Mouse (Mus musculus) CH12.LX (cell line): Measurements from ENCODE around the gene Sap30. TPM values are rescaled to one million over a fixed set of nuclear protein-coding genes. Genes with fewer than 3 reads are reported as not detected.
"Not testable (repeated sequence)": the region's sequence is repeated elsewhere in the genome, so short reads cannot be mapped to it uniquely, and the experiment has no call there.

ENCODE experiments used
- DNase-seq: peaks from one replicate; pipeline ENCODE4 v3.0.0-alpha.2; 2013; ENCODE audit errors: extremely low read depth
- H3K27ac ChIP-seq: 2 replicates; pipeline ENCODE4 v1.5.1; 2012; ENCODE audit warnings: low read depth, mild to moderate bottlenecking, control low read depth, moderate library complexity; ENCODE audit not compliant: insufficient read depth
- H3K27me3 ChIP-seq: replicated peaks from 2 replicates; pipeline ENCODE3; 2012; ENCODE audit warnings: inconsistent platforms
- H3K36me3 ChIP-seq, 2 experiments: replicated peaks in 1 of 2; 2 replicates each; pipeline versions ENCODE3 to v1.6.1; 2012; ENCODE audit warnings: inconsistent platforms in 1 of 2, low read length in 1 of 2, mild to moderate bottlenecking in 1 of 2, mixed read lengths in 1 of 2, moderate library complexity in 1 of 2; ENCODE audit not compliant: control insufficient read depth in 1 of 2, insufficient read depth in 1 of 2
- H3K4me1 ChIP-seq, 2 experiments: 2 replicates each; pipeline ENCODE4 v1.6.1; 2012; ENCODE audit warnings: inconsistent platforms in 1 of 2, moderate library complexity in 1 of 2; ENCODE audit not compliant: insufficient read depth in 2 of 2, control insufficient read depth in 1 of 2
- H3K4me2 ChIP-seq: 2 replicates; pipeline ENCODE4 v1.6.1; 2012; ENCODE audit warnings: low read depth, mild to moderate bottlenecking, control low read depth; ENCODE audit not compliant: poor library complexity, insufficient read depth, severe bottlenecking
- H3K4me3 ChIP-seq, 3 experiments: fragments of 150-350 bp in 1 of 3; sonication (generic) in 1 of 3; replicated peaks in 1 of 3; 2 replicates each; pipeline versions ENCODE3 to v1.5.1; 2011 to 2012; ENCODE audit warnings: low read depth in 2 of 3, low read length in 2 of 3, mild to moderate bottlenecking in 2 of 3, moderate library complexity in 2 of 3, control low read depth in 1 of 3, improper control_type of control experiment in 1 of 3, inconsistent platforms in 1 of 3, mixed read lengths in 1 of 3; ENCODE audit not compliant: poor library complexity in 1 of 3
- H3K79me2 ChIP-seq: replicated peaks from 2 replicates; pipeline ENCODE4 v1.6.1; 2012; ENCODE audit warnings: mild to moderate bottlenecking, moderate library complexity; ENCODE audit not compliant: control insufficient read depth, poor library complexity, insufficient read depth, severe bottlenecking; ENCODE audit errors: extremely low read depth
- H3K9ac ChIP-seq: 2 replicates; pipeline ENCODE4 v1.6.1; 2012; ENCODE audit warnings: low read depth, mild to moderate bottlenecking, control low read depth, moderate library complexity; ENCODE audit not compliant: insufficient read depth
- H3K9me3 ChIP-seq: replicated peaks from 2 replicates; pipeline ENCODE3; 2012; ENCODE audit warnings: low read length, inconsistent platforms, mixed read lengths
- CHD1 ChIP-seq: IDR thresholded peaks from 2 replicates; pipeline ENCODE4 v1.6.1; 2012; ENCODE audit warnings: low read depth, low read length, improper control_type of control experiment, inconsistent platforms
- CHD2 ChIP-seq: IDR thresholded peaks from 2 replicates; pipeline ENCODE4 v1.6.1; 2011; ENCODE audit warnings: low read length, improper control_type of control experiment
- CTCF ChIP-seq, 2 experiments: IDR thresholded peaks in 1 of 2; conservative IDR thresholded peaks in 1 of 2; 2 replicates each; pipeline ENCODE4 v1.5.1; 2011 to 2012; ENCODE audit warnings: low read depth in 2 of 2, low read length in 2 of 2, improper control_type of control experiment in 1 of 2, inconsistent platforms in 1 of 2, mild to moderate bottlenecking in 1 of 2, moderate library complexity in 1 of 2
- E2F4 ChIP-seq: IDR thresholded peaks from 2 replicates; pipeline ENCODE4 v1.6.1; 2011; ENCODE audit warnings: low read depth, low read length, improper control_type of control experiment; ENCODE audit not compliant: insufficient replicate concordance
- ELF1 ChIP-seq: IDR thresholded peaks from 2 replicates; pipeline ENCODE4 v1.6.1; 2014; ENCODE audit warnings: low read depth, mild to moderate bottlenecking, inconsistent platforms, low read length, improper control_type of control experiment
- EP300 ChIP-seq: IDR thresholded peaks from 2 replicates; pipeline ENCODE4 v1.6.1; 2011; ENCODE audit warnings: low read length, improper control_type of control experiment
- IRF4 ChIP-seq: IDR thresholded peaks from 2 replicates; pipeline ENCODE4 v1.6.1; 2014; ENCODE audit warnings: low read depth, mild to moderate bottlenecking, inconsistent platforms, low read length, improper control_type of control experiment
- JUN ChIP-seq: IDR thresholded peaks from 2 replicates; pipeline ENCODE4 v1.6.1; 2011; ENCODE audit warnings: low read depth, mild to moderate bottlenecking, low read length, improper control_type of control experiment, moderate library complexity; ENCODE audit not compliant: insufficient read depth
- MYC ChIP-seq: IDR thresholded peaks from 2 replicates; pipeline ENCODE4 v1.6.1; 2011; ENCODE audit warnings: low read depth, mild to moderate bottlenecking, improper control_type of control experiment, low read length
- NELFE ChIP-seq: IDR thresholded peaks from 2 replicates; pipeline ENCODE4 v1.6.1; 2011; ENCODE audit warnings: low read depth, low read length, improper control_type of control experiment
- NRF1 ChIP-seq: IDR thresholded peaks from 2 replicates; pipeline ENCODE4 v1.6.1; 2014; ENCODE audit warnings: low read depth, mild to moderate bottlenecking, inconsistent platforms, low read length, improper control_type of control experiment, moderate library complexity
- POLR2A ChIP-seq: IDR thresholded peaks from 2 replicates; pipeline ENCODE4 v1.6.1; 2011; ENCODE audit warnings: low read depth, mild to moderate bottlenecking, improper control_type of control experiment, low read length
- RAD21 ChIP-seq: IDR thresholded peaks from 2 replicates; pipeline ENCODE4 v1.6.1; 2011; ENCODE audit warnings: low read depth, mild to moderate bottlenecking, low read length, improper control_type of control experiment, moderate library complexity
- RCOR1 ChIP-seq: conservative IDR thresholded peaks from 2 replicates; pipeline ENCODE4 v1.6.1; 2012; ENCODE audit warnings: low read depth, mild to moderate bottlenecking, inconsistent platforms, low read length, improper control_type of control experiment
- SIN3A ChIP-seq: IDR thresholded peaks from 2 replicates; pipeline ENCODE4 v1.6.1; 2012; ENCODE audit warnings: low read length, improper control_type of control experiment, inconsistent platforms
- USF2 ChIP-seq: conservative IDR thresholded peaks from 2 replicates; pipeline ENCODE4 v1.6.1; 2011; ENCODE audit warnings: low read depth, low read length, improper control_type of control experiment
- ZMIZ1 ChIP-seq: IDR thresholded peaks from 2 replicates; pipeline ENCODE4 v1.6.1; 2012; ENCODE audit warnings: low read depth, mild to moderate bottlenecking, inconsistent platforms, low read length, improper control_type of control experiment
- dilution Hi-C: fragments of 300-500 bp; cut with MboI; formaldehyde crosslinking; loops from 2 replicates; pipeline ENCODE4 v1.14.3; 2020; ENCODE audit warnings: low sequenced_read_pairs; ENCODE audit not compliant: extremely low pct_unique_long_range_greater_than_20kb, extremely low pct_ligation_motif_present
- in situ Hi-C: fragments of 300-500 bp; cut with MboI; formaldehyde crosslinking; loops from 3 replicates; pipeline ENCODE4 v1.14.3; 2019; ENCODE audit warnings: low sequenced_read_pairs, low pct_ligation_motif_present, low pct_unique_long_range_greater_than_20kb, mixed read lengths
- polyA plus RNA-seq: library from polyadenylated mRNA; unstranded; fragments of >175 nt; gene quantifications from 2 replicates; pipeline ENCODE4 v1.2.1, GENCODE M21; 2012; ENCODE audit warnings: low read depth; ENCODE audit not compliant: insufficient read length
- total RNA-seq, 2 experiments: library from RNA; depleted of rRNA; stranded (reverse); fragments of 300-350 nt in 1 of 2; fragments of >200 nt in 1 of 2; gene quantifications; 2 replicates each; pipeline ENCODE4 v1.2.3; 2012 to 2014

Sap30 gene
- total and polyA plus RNA-seq, 3 experiments: 33.9 to 82.6 (median 37.1) TPM

GRCm38 (mm10) chr8:57445901-57446300 is 41.8 kb downstream of the Sap30 start:
- TF ChIP-seq EP300 (peak; percentile 71), RCOR1 (peak; percentile 53; the same call in 1 of the 2 replicates), IRF4 (peak; percentile 89)
- H3K27me3 ChIP-seq, H3K36me3 ChIP-seq, H3K4me3 ChIP-seq, in situ Hi-C loops, H3K4me1 ChIP-seq, dilution Hi-C loops, H3K4me2 ChIP-seq, H3K27ac ChIP-seq, H3K9ac ChIP-seq, H3K79me2 ChIP-seq, H3K9me3 ChIP-seq: not testable (repeated sequence)
- DNase-seq: peak; percentile 33

- H3K9ac ChIP-seq: no peak overlapping the region
- TF ChIP-seq NRF1 (no peak), MYC (no peak), SIN3A (no peak), NELFE (no peak), ELF1 (no peak), E2F4 (no peak), POLR2A (no peak), CTCF (conservative IDR thresholded peaks at IDR 0.05 in 1 of 2, IDR thresholded peaks at IDR 0.05 in 1 of 2; ENCODE audit: low read depth in 2 of 2, low read length in 2 of 2) (no peak), JUN (no peak), CHD2 (no peak), CHD1 (no peak), USF2 (no peak), RAD21 (no peak), RCOR1 (no peak), ZMIZ1 (no peak)
- TF ChIP-seq, all 38 proteins: peak for 0
- H3K4me1 ChIP-seq: peaks cover 0 to 5% of the 10 kb centered on the region in 2 experiments; a peak in 1 of 4 replicates
- no peak for DNase-seq
- H3K9me3 ChIP-seq: peaks cover under 1% of the 10 kb centered on the region
- no peak overlapping the region for H3K27ac ChIP-seq
- H3K36me3 ChIP-seq: no peaks in the 10 kb centered on the region
- no peaks in the 10 kb centered on the region for H3K27me3 ChIP-seq
- dilution Hi-C loops (no loop called here), in situ Hi-C loops (no loop called here)
- no peak overlapping the region for H3K4me3 ChIP-seq
- H3K4me2 ChIP-seq: no peak overlapping the region
- H3K79me2 ChIP-seq: no peaks in the 10 kb centered on the region
Observed at GRCm38 (mm10) chr8:57443289-57443688, 44.4 kb downstream of the Sap30 start.
